Mouse (Mus musculus): ENCODE results near the gene Fam222b.
A peak's percentile ranks its signal among the peaks of the same experiment; 100 is the strongest.

Fam222b gene

GRCm38 (mm10) chr11:78164924-78165760 lies 70.7 kb downstream of the Fam222b start, which contains the start of gene Traf4:
Gene Traf4 (minus strand): TSS chr11:78165589.
- DNase-seq (ENCODE audit: low read depth, low spot score) = peak; percentile 82

- DNase-seq (ENCODE audit: low read depth, low spot score) = no peak
Observed at GRCm38 (mm10) chr11:78165761-78166109, 71.3 kb downstream of the Fam222b start.

GRCm38 (mm10) chr11:78166161-78166560 lies 71.7 kb downstream of the Fam222b start:
- no peak for DNase-seq (ENCODE audit: low read depth, low spot score)

- DNase-seq (ENCODE audit: low read depth, low spot score) = no peak
Observed at GRCm38 (mm10) chr11:78166640-78167039, 72.2 kb downstream of the Fam222b start.

- DNase-seq (ENCODE audit: low read depth, low spot score) = no peak
Observed at GRCm38 (mm10) chr11:78167257-78167959, 72.9 kb downstream of the Fam222b start.

- no peak for DNase-seq (ENCODE audit: low read depth, low spot score)
Observed at GRCm38 (mm10) chr11:78168541-78169468, 74.3 kb downstream of the Fam222b start.

GRCm38 (mm10) chr11:78170306-78170705 lies 75.8 kb downstream of the Fam222b start:
- no peak for DNase-seq (ENCODE audit: low read depth, low spot score)

GRCm38 (mm10) chr11:78171328-78171727 lies 76.9 kb downstream of the Fam222b start:
- DNase-seq (ENCODE audit: low read depth, low spot score) = no peak

- DNase-seq (ENCODE audit: low read depth, low spot score) = no peak
Observed at GRCm38 (mm10) chr11:78172034-78172747, 77.7 kb downstream of the Fam222b start.

- no peak for DNase-seq (ENCODE audit: low read depth, low spot score)
Observed at GRCm38 (mm10) chr11:78172748-78173383, 78.4 kb downstream of the Fam222b start.

- no peak for DNase-seq (ENCODE audit: low read depth, low spot score)
Observed at GRCm38 (mm10) chr11:78174506-78174905, 80.0 kb downstream of the Fam222b start.

- no peak for DNase-seq (ENCODE audit: low read depth, low spot score)
Observed at GRCm38 (mm10) chr11:78175771-78176401, 81.4 kb downstream of the Fam222b start.

GRCm38 (mm10) chr11:78176402-78176862 lies 82.0 kb downstream of the Fam222b start, which contains the start of the genes Nek8 and Tlcd1:
Gene Nek8 (minus strand): TSS chr11:78176675.
Gene Tlcd1 (plus strand): TSS chr11:78176711.
- DNase-seq (ENCODE audit: low read depth, low spot score) = no peak

- DNase-seq (ENCODE audit: low read depth, low spot score) = no peak
Observed at GRCm38 (mm10) chr11:78176905-78177331, 82.5 kb downstream of the Fam222b start.

- DNase-seq (ENCODE audit: low read depth, low spot score) = no peak
Observed at GRCm38 (mm10) chr11:78177437-78177836, 83.0 kb downstream of the Fam222b start.

- peak; percentile 93 for DNase-seq (ENCODE audit: low read depth, low spot score)
Observed at GRCm38 (mm10) chr11:78177903-78178858, 83.7 kb downstream of the Fam222b start.

GRCm38 (mm10) chr11:78178859-78179437 lies 84.5 kb downstream of the Fam222b start:
- no peak for DNase-seq (ENCODE audit: low read depth, low spot score)

- DNase-seq (ENCODE audit: low read depth, low spot score) = no peak
Observed at GRCm38 (mm10) chr11:78179438-78179999, 85.1 kb downstream of the Fam222b start.

All from embryo, embryonic 11.5 days (tissue).